Mouse (Mus musculus) CD8-positive naive resting alpha-beta T cell, adult 57 days (primary cell): ENCODE measurements around the gene Ror1. TPM values are rescaled to one million over a fixed set of nuclear protein-coding genes. Genes with fewer than 3 reads are reported as not detected.

Experiments
- total RNA-seq: library from RNA; stranded (reverse); gene quantifications from one replicate; pipeline ENCODE4 v1.2.4, GENCODE M21; 2023

Ror1 gene
- not detected for total RNA-seq

GRCm38 (mm10) chr4:100095685-100096595, at the start of gene Ror1:
TSS of gene Ror1 (plus strand) at chr4:100095791.

GRCm38 (mm10) chr4:100478592-100479321, 383.2 kb downstream of the Ror1 start, which contains the start of gene Ube2u:
TSS of gene Ube2u (plus strand) at chr4:100478849.

Other genes with a start within 250 kb of the Ror1 start
- gene Pgm1, start 166.4 kb upstream of the Ror1 start, total RNA-seq, result 17.2 TPM
- 8.5 TPM for gene Itgb3bp, start 166.0 kb upstream of the Ror1 start, total RNA-seq